Mouse (Mus musculus) midbrain, embryonic 16.5 days (tissue): Measurements from ENCODE around the gene Hnrnpc. TPM values are rescaled to one million over a fixed set of nuclear protein-coding genes. Genes with fewer than 3 reads are reported as not detected.

ENCODE experiments used
- ATAC-seq: fragments of 200-750 bp; cut with Nextera tagmentation; 2 replicates; pipeline ENCODE4 v1.8.0; 2017; ENCODE audit warnings: moderate TSS enrichment
- H3K27ac ChIP-seq: fragments of 300-500 bp; sonication (generic); 2 replicates; pipeline ENCODE4 v1.5.1; 2014; ENCODE audit warnings: mild to moderate bottlenecking, low read length, mixed read lengths
- H3K27me3 ChIP-seq: fragments of 300-500 bp; sonication (generic); 2 replicates; pipeline ENCODE4 v1.6.1; 2014; ENCODE audit warnings: low read depth, low read length, mixed read lengths; ENCODE audit not compliant: control insufficient read depth, insufficient read depth
- H3K36me3 ChIP-seq: fragments of 300-500 bp; sonication (generic); 2 replicates; pipeline ENCODE4 v1.6.1; 2014; ENCODE audit warnings: mild to moderate bottlenecking, low read length, moderate library complexity, mixed read lengths; ENCODE audit not compliant: control insufficient read depth, insufficient read depth
- H3K4me1 ChIP-seq: fragments of 300-500 bp; sonication (generic); 2 replicates; pipeline ENCODE4 v1.6.1; 2014; ENCODE audit warnings: mild to moderate bottlenecking, low read length, mixed read lengths; ENCODE audit not compliant: control insufficient read depth, insufficient read depth
- H3K4me2 ChIP-seq: fragments of 300-500 bp; sonication (generic); 2 replicates; pipeline ENCODE4 v1.6.1; 2014; ENCODE audit warnings: mild to moderate bottlenecking, low read length, mixed read lengths
- H3K4me3 ChIP-seq: fragments of 300-500 bp; sonication (generic); 2 replicates; pipeline ENCODE4 v1.5.1; 2014; ENCODE audit warnings: low read depth, mild to moderate bottlenecking, low read length, moderate library complexity, mixed read lengths
- H3K9ac ChIP-seq: fragments of 300-500 bp; sonication (generic); 2 replicates; pipeline ENCODE4 v1.6.1; 2014; ENCODE audit warnings: low read depth, low read length, mixed read lengths
- H3K9me3 ChIP-seq: fragments of 300-500 bp; sonication (generic); replicated peaks from 2 replicates; pipeline ENCODE4 v1.6.1; 2014; ENCODE audit warnings: mild to moderate bottlenecking, low read length, mixed read lengths; ENCODE audit not compliant: control insufficient read depth, poor library complexity, severe bottlenecking
- WGBS: fragments of 180-500 bp; shearing (Covaris S2); extraction: QIAGEN DNeasy Blood & Tissue Kit; methylation state at CpG from one replicate; pipeline ENCODE4 v1.1.7; 2014; 5-methylcytosine and 5-hydroxymethylcytosine counted together
- polyA plus RNA-seq: library from polyadenylated mRNA; unstranded; fragments of >200 nt; fragmentation: Nextera tagmentation; extraction: Ambion mirVana; gene quantifications from 2 replicates; pipeline ENCODE4 v1.2.1, GENCODE M21; 2015

The Hnrnpc gene
- polyA plus RNA-seq = 449 and 518 TPM in 2 replicates

DNA sequence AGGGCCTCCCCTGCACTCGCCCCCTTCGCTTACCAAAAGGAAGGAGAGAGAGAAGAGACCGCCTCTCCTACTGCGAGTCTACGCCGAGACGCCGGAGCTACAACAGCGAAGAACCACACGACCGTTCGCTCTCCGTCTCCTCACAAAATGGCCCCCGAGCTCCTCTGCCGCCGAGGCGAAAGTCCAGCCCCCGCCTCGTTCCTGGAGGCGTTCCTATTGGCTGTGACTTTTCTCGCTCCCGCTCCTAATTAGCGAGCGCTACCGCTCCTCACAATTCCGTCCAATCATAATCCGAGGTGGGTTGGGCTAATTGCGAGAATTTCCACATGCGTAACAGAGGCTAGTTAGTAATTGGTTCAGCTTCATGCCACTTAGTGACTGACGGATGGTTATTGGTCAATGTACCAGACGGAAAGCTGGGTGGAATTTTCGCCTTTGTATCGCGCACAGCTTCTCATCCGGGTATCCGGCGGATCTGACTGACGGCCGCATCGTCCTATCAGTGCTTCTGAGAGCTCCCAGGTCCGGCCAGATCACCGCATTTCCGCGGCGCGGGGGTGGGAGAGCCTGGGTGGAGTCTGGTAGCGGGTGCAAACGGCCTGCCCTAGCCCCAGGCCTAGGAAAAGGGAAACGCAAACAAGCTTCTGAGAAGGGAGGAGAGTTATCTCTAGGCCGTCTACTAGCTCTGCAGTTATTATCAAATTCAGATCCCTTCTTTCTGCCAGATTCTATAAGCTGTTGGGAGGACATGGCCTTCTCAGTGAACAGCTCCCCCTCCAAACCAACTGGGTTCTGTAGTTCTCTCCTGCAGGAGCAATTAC, at the start of gene Hnrnpc:
Gene Hnrnpc, minus strand, starts transcription at position 173 of the 821 bp plus-strand sequence.
- peak; percentile 99 for ATAC-seq
- Histone ChIP-seq H3K9ac (peak within 1 kb of the TSS; percentile 95), H3K27me3 (no peaks in the 10 kb centered on the region), H3K4me3 (peak within 1 kb of the TSS; percentile 94), H3K36me3 (no peaks in the 10 kb centered on the region), H3K9me3 (no peaks in the 10 kb centered on the region), H3K4me2 (peak within 1 kb of the TSS; percentile 80), H3K4me1 (peaks cover 33% of the 10 kb centered on the region), H3K27ac (peak within 1 kb of the TSS; percentile 97)
- WGBS = under 1% methylated on average over 49 of the region's 50 CpGs

DNA sequence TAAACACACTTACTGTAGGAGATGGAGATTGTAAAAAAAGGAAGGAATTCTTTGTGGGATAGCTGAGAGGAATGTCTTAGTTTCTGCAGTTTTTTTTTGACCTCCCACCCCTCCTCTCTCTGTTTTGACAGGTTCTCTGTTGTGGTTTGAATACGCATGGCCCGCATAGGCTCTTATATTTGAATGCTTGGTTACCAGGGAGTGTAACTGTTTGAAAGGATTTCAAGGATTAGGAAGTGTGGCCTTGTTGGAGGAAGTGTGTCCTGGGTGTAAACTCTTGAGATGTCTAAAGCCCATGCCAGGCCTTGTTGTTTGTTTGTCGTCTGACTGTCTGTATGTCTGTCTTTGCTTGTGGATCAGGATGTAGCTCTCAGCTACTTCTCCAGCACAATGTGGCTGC, 48.8 kb upstream of the Hnrnpc start:
- H3K36me3 ChIP-seq = 0 out of 2 replicates have a peak, but pooled peaks cover 1% of the 10 kb centered on the region
- no peaks in the 10 kb centered on the region for H3K27me3 ChIP-seq
- H3K9ac ChIP-seq = no peak overlapping the region
- H3K4me1 ChIP-seq = peaks cover 13% of the 10 kb centered on the region
- no peaks in the 10 kb centered on the region for H3K9me3 ChIP-seq
- peak; percentile 39; the same call in 1 of the 2 replicates for ATAC-seq
- H3K27ac ChIP-seq = peak overlapping the region; percentile 47
- no peak overlapping the region for H3K4me3 ChIP-seq
- 9% methylated on average over 3 of the region's 3 CpGs for WGBS
- H3K4me2 ChIP-seq = peak overlapping the region; percentile 40

DNA sequence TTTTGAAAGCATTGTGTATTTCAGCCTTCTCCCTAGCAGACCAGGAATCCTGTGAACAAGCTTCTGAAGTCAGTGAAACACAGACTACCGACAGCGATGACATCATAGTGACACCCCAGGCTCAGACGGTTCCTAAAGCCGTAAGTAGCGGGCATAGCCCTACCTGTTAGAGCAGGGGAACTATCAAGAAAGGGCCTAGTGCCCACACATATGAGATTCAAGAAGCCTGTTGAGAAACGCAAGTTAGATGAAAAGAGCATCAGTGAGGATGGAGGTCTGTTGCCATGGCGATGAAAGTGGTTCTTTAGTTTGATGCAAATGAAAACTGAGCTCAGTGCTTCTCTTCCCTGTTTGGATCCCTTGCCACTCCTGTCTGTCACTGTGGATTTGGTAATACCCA, 48.4 kb upstream of the Hnrnpc start:
- peak overlapping the region; percentile 66 for H3K27ac ChIP-seq
- H3K4me1 ChIP-seq = peaks cover 13% of the 10 kb centered on the region
- peak overlapping the region; percentile 8; the same call in 1 of the 2 replicates for H3K4me3 ChIP-seq
- H3K9me3 ChIP-seq = no peaks in the 10 kb centered on the region
- H3K9ac ChIP-seq = no peak overlapping the region
- 10% methylated on average over 7 of the region's 7 CpGs for WGBS
- H3K27me3 ChIP-seq = no peaks in the 10 kb centered on the region
- peak overlapping the region; percentile 40 for H3K4me2 ChIP-seq
- no peaks in the 10 kb centered on the region for H3K36me3 ChIP-seq
- peak; percentile 90 for ATAC-seq

DNA sequence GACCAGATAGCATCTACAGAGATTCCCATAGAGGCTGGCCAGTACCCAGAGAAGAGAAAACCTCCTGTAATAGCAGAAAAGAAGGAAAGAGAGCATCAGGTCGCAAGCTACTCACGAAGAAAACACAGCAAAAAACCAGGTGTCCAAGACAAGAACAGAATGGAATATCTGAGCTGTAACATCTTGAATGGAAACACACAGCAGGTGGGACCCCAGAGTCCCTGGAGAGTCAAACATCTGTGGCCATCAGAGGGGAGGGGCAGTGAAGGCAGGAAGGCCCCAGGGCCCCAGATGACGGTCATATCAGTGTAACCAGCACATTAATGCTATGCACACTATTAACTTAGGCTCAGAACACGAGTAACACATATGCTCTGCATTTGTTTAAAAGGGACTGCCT, 46.1 kb upstream of the Hnrnpc start:
- Histone ChIP-seq H3K36me3 (no peaks in the 10 kb centered on the region), H3K4me1 (peaks cover 13% of the 10 kb centered on the region), H3K27me3 (no peaks in the 10 kb centered on the region)

DNA sequence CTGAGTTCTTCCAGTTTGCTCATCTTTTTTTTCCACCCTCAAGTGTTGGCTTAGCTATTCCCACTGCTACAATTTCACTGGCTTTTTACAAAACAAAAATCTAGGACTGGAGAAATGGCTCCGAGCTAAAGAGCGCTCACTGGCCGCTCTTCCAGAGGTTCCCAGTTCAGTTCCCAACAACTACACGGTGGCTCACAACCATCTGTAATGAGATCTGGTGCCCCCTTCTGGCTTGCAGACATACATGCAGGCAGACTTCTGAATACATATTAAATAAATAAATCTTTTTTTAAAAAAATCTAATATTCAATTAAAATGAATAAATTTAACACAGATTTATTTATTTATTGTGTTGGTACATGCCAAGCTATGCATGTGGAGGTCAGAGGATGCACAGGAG, 42.7 kb upstream of the Hnrnpc start:
- Histone ChIP-seq H3K4me3 (no peak overlapping the region), H3K4me2 (no peak overlapping the region), H3K9me3 (no peaks in the 10 kb centered on the region), H3K27ac (no peak overlapping the region), H3K4me1 (peaks cover under 1% of the 10 kb centered on the region; the same call in 1 of the 2 replicates), H3K36me3 (no peaks in the 10 kb centered on the region), H3K27me3 (no peaks in the 10 kb centered on the region), H3K9ac (no peak overlapping the region)
- ATAC-seq = no peak
- 63% methylated on average over 4 of the region's 4 CpGs for WGBS

More for the DNA sequence above, 46.1 kb upstream of the Hnrnpc start:
- Histone ChIP-seq H3K4me2 (no peak overlapping the region), H3K27ac (no peak overlapping the region), H3K9ac (no peak overlapping the region), H3K9me3 (no peaks in the 10 kb centered on the region), H3K4me3 (no peak overlapping the region)
- WGBS = 59% methylated on average over 4 of the region's 4 CpGs
- no peak for ATAC-seq

DNA sequence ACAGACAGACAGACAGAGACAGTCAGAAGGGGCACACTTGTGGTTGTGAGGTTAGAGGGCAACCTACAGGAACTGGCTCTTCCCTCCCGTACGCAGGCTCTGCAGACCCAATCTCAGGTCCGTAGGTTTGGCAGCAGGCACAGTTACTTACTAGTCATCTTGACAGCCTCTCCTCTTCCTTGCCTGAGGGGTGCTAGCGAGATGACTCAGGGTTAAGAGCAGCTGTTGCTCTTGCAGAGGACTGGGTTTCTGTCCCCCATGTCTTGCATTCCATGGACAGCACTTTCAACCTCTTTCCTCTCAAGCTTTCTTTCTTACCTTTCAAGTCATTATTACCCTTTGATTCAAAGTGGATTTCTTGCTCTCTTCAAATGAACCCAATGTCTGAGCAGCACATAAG, 40.3 kb upstream of the Hnrnpc start:
- 82% methylated on average over 4 of the region's 4 CpGs for WGBS
- Histone ChIP-seq H3K36me3 (no peaks in the 10 kb centered on the region), H3K4me2 (no peak overlapping the region), H3K27me3 (no peaks in the 10 kb centered on the region), H3K9ac (no peak overlapping the region), H3K4me3 (no peak overlapping the region), H3K27ac (no peak overlapping the region), H3K9me3 (no peaks in the 10 kb centered on the region), H3K4me1 (no peaks in the 10 kb centered on the region)
- ATAC-seq = no peak

DNA sequence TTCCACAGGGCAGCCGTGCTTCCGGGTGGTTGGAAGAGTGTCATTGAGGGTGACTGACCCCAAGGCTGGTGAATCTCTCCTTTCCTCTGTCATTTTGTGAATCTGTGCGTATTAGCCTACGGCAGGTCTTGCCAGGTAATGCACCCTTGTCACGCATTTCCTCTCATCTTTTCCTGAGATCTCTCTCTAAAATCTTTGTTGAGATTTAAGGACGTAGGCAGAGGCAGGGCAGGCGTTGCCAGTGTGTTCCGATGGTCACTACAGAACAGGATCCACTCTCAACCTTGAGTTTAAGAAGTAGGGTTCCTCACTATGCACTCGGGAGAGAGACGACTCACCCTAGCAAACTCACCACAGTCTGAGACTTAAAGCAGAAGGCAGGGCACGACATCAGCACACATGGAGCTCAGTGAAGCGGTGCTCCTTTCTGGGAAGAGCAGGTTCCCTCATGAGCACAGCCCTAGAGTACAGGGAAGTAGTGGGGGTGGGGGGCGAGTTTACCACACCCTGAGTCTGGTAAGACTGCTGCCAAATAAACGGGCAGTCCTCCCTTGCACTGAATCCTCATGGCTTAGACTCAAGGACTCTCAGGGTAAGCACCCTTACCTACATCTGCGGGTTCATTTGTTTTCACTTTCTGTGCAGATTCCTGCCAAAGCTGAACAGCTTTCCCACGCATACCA, 37.8 kb upstream of the Hnrnpc start:
- WGBS = 77% methylated on average over 16 of the region's 16 CpGs
- Histone ChIP-seq H3K36me3 (no peaks in the 10 kb centered on the region), H3K9me3 (no peaks in the 10 kb centered on the region), H3K27me3 (no peaks in the 10 kb centered on the region), H3K4me2 (no peak overlapping the region), H3K9ac (no peak overlapping the region), H3K4me3 (no peak overlapping the region), H3K4me1 (no peaks in the 10 kb centered on the region), H3K27ac (no peak overlapping the region)
- no peak for ATAC-seq

DNA sequence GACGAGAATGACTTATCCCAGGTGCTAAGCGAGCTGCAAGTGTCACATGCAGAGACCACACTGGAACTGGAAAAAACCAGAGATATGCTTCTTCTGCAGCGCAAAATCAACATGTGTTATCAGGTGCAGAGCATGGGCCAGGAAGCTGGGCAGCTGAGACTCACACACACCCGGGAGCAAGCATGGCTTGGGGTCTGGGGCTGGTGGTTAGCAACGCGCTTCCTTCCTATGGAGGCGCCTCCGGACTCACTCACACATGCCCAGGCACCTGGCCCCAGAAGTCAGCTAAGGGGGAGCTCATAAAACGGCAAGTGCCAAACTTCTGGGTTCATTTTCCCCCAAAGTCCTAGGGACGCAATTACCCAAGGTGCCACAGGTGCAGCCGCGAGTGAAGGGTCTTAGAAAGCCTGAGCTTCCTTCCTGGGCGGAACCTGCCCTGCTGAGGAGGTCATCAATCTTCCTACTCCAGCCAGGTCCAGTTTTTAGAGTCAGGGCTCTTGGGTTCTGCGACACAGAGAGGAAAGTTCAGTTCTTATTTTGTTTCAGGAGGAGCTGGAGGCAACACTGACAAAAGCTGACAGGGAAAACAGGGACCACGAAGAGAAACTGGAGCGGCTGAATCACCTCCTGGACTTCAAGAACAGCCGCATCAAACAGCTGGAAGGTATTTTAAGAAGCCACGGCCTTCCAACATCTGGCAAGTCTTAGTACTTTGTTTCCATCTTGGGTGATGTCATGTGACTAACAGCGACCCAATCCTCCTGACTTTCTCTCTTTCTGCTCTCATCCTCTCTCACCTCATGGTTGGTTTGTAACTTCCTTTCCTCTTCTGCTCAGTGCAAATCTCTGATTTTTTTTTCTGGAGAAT, 37.0 kb upstream of the Hnrnpc start:
- ATAC-seq = no peak
- WGBS = 73% methylated on average over 19 of the region's 19 CpGs
- H3K9me3 ChIP-seq = no peaks in the 10 kb centered on the region
- no peak overlapping the region for H3K9ac ChIP-seq
- no peak overlapping the region for H3K4me2 ChIP-seq
- H3K4me1 ChIP-seq = no peaks in the 10 kb centered on the region
- no peaks in the 10 kb centered on the region for H3K27me3 ChIP-seq
- no peaks in the 10 kb centered on the region for H3K36me3 ChIP-seq
- no peak overlapping the region for H3K4me3 ChIP-seq
- H3K27ac ChIP-seq = no peak overlapping the region
